20 mouse cellular contexts compared by ENCODE assay signal in the genomic region with DNA sequence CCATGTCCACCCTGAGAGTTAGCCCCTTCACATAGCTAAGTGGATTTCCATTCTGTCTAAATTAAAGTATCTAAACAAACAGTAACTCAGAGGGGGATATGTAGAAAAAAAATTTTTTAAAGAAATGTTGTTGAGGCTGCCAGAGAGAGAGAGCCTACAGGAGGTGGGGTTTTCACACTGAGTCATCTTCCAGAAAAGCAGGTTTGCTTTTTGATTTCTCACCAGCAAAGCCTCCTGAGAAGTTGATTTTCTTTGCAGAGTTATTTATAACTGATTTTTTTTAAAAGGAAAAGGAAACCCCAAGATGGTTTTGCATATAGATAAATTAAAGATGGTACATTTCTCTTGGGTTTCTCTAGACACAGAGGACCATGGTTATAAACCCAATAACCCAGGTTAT.
"Had no signal": no experiment of that assay in that cellular context is flagged by ENCODE, and none has a peak within 500 bp of the region (broad histone marks: within the 10 kb centered on the region; RNA-seq: fewer than 3 reads in every experiment).

No protein-coding gene starts in this region.

- H3K9ac ChIP-seq: limb, embryonic 12.5 days; limb, embryonic 15.5 days; liver, embryonic 14.5 days; liver, postnatal 0 days; lung, embryonic 14.5 days; midbrain, embryonic 12.5 days; midbrain, embryonic 15.5 days; neural tube, embryonic 12.5 days; neural tube, embryonic 15.5 days; stomach, embryonic 15.5 days had no signal

- DNase-seq: kidney, postnatal 10 days; kidney, postnatal 4 days; left cerebral cortex, postnatal 4 days; liver, postnatal 0 days; lung, embryonic 14.5 days; right cerebral cortex, postnatal 25 days; spleen, adult 18-20 months; thymus, adult 18-20 months; thymus, postnatal 36 days had no signal

- H3K4me2 ChIP-seq: limb, embryonic 12.5 days; limb, embryonic 15.5 days; liver, embryonic 11.5 days; lung, embryonic 14.5 days; midbrain, embryonic 12.5 days; midbrain, embryonic 15.5 days; neural tube, embryonic 12.5 days; neural tube, embryonic 15.5 days; stomach, embryonic 15.5 days had no signal

- H3K27ac ChIP-seq: limb, embryonic 12.5 days; limb, embryonic 15.5 days; liver, embryonic 14.5 days; macrophage; midbrain, embryonic 12.5 days; midbrain, embryonic 15.5 days; neural tube, embryonic 12.5 days; neural tube, embryonic 15.5 days; stomach, embryonic 15.5 days had no signal

- H3K4me3 ChIP-seq: limb, embryonic 12.5 days; limb, embryonic 15.5 days; midbrain, embryonic 12.5 days; midbrain, embryonic 15.5 days; neural tube, embryonic 12.5 days; neural tube, embryonic 15.5 days; stomach, embryonic 15.5 days had no signal

- H3K9me3 ChIP-seq: limb, embryonic 12.5 days; limb, embryonic 15.5 days; midbrain, embryonic 12.5 days; midbrain, embryonic 15.5 days; neural tube, embryonic 12.5 days; neural tube, embryonic 15.5 days; stomach, embryonic 15.5 days had no signal

- H3K4me1 ChIP-seq: limb, embryonic 12.5 days; limb, embryonic 15.5 days; midbrain, embryonic 12.5 days; midbrain, embryonic 15.5 days; neural tube, embryonic 12.5 days; neural tube, embryonic 15.5 days; stomach, embryonic 15.5 days had no signal

- ATAC-seq: liver, postnatal 0 days; lung, postnatal 0 days; midbrain, embryonic 15.5 days had no signal

- H3K36me3 ChIP-seq: midbrain, embryonic 15.5 days had no signal

- H3K27me3 ChIP-seq: limb, embryonic 12.5 days; limb, embryonic 15.5 days; midbrain, embryonic 12.5 days; midbrain, embryonic 15.5 days; neural tube, embryonic 12.5 days; neural tube, embryonic 15.5 days; stomach, embryonic 15.5 days had no signal
